Mouse (Mus musculus): ENCODE data around the gene Mtmr1.
"Not testable (repeated sequence)": the region's sequence is repeated elsewhere in the genome, so short reads cannot be mapped to it uniquely, and the experiment has no call there.

The Mtmr1 gene

DNA sequence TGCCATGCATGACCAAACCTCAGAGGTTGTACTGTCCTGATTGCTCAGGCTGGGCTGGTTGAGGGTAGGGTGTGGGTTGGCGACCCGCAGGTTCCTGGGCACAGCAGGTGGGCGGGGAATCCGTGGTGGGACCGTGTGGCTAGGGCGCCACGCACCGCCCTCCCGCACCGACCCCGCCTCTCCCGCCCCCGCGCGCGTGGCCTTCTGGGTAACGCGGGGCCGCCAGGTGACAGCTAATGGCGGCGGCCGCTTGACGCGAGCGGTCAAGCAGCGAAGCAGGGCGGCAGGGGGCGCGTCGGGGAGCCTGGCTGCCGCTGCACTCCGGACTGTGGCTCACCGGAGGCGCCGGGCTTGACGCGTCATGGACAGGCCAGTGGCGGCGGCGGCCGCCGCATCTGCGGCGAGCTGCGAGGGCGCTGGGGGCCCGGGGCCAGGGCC is at the start of gene Mtmr1:
Gene Mtmr1 (plus strand): TSS at position 207 of the 438 bp plus-strand sequence.
- DNase-seq (ENCODE audit: low spot score in 2 of 2): peak; percentile 73 to 79

DNA sequence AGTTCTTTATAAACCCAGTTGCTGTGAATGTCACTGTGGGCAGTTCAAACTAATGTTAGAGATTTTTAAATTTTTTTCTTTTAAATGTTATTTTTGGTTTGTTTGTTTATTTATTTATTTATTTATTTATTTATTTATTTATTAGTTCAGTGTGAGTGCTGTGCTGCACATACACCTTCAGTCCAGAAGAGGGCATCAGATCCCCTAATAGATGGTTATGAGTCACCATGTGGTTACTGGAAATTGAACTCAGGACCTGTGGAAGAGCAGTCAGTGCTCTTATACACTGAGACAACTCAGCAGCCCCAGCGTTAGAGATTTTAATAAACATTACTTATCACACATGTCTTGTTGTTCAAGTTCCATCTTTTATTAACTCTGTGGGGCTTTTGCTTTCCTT is 12.5 kb upstream of the Mtmr1 start:
- DNase-seq (ENCODE audit: low spot score in 2 of 2): no peak

DNA sequence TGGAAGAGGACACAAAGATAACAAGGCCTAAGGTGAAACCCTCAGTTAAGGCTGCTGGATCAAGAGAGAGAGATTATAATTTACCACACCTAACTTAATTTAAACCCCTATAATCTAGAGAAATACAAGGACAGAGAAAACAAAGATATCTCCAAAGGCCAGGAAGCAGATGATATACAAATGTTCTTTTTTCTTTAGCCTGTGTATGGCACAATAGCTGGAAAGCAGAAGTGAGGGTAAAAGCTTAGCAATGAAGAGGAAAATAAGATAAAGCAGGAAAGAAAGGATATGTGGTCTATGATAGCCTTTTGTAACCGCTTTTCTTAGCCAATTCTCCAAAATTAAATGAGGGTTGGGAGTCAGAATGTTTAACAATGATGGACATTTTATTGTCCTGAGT is 9.2 kb upstream of the Mtmr1 start:
- DNase-seq (ENCODE audit: low spot score in 2 of 2): no peak

DNA sequence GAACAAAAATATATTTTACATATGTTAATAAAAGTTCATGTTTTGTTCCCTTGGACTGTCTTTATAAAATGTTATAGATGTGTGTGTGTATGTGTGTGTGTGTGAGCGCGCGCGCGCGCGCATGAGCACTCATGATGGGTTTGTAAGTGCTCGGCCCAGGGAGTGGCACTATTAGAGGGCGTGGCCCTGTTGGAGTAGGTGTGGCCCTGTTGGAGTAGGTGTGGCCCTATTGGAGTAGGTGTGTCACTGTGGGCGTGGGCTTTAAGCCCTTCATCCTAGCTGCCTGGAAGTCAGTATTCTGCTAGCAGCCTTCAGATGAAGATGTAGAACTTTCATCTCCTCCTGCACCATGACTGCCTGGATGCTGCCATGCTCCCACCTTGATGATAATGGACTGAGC is 2.8 kb upstream of the Mtmr1 start:
- DNase-seq (ENCODE audit: low spot score in 2 of 2): not testable (repeated sequence)

DNA sequence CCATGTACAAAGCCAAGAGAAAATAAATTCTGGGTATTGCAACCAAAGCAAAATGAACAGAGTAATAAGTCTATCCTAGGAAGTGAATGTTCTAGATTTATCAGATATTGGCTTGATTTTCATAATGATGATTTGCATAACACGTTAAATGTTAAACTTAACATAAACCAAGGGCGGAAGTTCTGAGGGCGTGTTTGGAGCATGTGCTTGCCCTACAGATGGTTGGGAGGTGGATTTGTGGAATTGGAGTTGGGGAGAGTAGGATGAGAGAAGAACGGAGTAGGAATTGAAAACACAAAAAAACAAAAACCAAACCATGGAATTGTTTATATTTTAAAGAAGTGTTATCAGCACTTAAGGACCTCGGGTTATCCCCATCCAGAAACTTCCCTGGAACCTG is 498 bp upstream of the Mtmr1 start:
- no peak for DNase-seq (ENCODE audit: low spot score in 2 of 2)

DNA sequence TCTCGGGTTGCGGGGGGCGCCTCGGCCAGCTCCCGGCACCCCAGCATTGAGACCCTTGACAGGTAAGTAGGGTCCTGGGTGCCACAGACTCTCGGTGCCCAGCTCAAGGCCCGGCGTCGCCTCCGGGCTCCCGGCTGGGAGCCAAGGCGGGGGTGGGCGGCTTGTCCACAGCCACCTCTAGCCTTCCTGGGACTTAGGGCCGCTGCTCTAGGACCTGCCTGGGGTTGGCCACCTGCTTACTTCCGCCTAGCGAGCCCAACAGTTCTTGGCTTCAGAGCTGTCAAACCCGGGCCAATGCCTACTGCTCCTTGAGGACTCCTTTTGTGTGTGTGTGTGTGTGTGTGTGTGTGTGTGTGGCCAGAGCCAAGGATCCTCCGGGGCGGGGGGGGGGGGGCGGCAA is 451 bp downstream of the Mtmr1 start:
- peak in 1 of 2 experiments; percentile 20 for DNase-seq (ENCODE audit: low spot score in 2 of 2)

DNA sequence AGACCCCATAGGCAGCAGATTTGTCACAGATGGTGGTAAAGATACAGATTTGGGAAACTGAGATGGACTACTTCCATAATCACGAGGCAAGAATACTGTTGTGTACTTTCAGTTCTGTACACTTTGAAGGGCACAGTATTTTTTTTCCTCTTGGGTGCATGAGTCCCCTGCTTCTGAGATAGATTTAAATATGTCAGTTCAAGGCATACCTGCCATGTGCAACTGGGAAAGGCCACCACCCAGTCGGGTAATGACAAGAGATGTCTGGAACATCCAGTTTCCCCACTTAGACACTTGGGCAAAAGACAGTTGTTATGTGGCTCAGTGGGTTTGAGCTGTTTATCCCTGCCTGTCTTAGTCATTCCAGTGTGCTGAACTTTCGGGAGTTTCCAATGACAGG is 950 bp downstream of the Mtmr1 start:
- DNase-seq (ENCODE audit: low spot score in 2 of 2): no peak

DNA sequence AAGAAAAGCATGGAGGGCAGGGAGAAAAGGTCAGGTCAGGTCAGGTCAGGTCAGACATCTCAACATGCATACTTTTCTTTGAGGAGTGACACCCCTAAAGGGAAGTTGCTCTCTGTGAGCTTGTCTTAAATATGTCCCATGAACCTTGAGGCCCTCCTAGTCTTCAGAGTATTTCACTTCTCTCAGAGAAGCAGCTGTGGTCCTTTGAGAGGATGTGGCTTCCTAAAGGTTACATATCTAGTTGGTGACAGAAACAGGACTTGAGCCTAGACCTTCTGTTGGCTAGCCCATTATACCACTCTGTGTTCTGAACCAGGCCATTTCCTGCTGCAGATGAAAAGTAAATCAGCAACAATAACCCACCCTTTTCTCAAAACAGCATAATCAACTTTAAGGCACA is 2.4 kb downstream of the Mtmr1 start:
- no peak for DNase-seq (ENCODE audit: low spot score in 2 of 2)

DNA sequence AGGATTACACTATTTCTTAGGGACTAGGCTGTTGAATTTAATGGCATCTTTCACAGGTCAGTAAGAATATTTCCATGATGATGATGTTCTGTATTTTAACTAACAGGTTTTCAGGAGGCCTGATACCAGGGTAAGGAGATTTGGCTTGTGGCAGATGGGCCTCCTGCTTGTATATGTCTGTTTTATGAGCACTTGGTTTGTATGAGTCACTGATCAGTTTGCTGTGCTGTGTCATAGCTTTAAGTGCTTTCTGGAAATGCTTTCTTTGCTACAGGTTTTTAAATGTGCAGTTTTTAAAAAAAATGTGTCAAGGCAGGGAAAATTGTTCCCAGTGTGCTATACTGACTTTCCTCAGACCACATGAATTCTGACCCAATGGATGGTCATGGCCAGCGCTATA is 12.2 kb downstream of the Mtmr1 start:
- no peak for DNase-seq (ENCODE audit: low spot score in 2 of 2)

DNA sequence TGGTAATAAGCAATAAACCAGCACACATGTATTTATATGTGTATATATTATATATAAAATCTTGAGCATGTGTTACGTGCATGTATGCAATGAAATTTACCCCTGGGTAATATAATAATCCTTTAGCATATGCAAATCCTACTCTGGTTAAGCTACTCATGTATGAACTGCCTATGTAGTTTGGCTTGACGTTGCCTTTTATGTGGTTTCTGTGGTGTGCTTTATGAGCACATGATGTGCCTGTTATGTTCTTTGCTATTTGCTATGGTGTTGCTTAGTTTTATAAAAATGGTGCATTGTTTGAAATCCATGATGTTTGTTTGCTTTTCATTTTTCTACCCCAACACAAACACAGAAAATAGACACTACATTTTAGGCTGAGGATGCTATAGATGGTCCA is 13.9 kb downstream of the Mtmr1 start:
- no peak for DNase-seq (ENCODE audit: low spot score in 2 of 2)

DNA sequence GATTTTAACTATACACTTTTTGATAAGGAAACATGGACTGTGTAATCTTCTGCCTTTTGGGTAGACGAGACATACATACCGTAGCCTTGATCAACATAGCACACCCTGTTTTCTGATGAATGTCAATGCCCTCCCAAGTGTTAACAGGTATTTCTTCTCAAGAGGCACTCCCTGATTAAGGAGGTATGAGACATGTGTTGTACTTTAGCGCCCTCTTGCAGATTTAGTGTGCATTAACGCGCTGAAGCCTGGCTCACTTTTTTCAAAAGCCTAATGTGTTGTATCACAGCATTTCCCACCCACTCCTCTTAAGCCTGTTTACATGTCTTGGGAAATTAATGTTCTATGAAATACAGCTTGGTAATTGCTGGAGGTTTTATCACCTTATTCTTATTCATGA is 17.0 kb downstream of the Mtmr1 start:
- DNase-seq (ENCODE audit: low spot score in 2 of 2): peak in 1 of 2 experiments; percentile 19

DNA sequence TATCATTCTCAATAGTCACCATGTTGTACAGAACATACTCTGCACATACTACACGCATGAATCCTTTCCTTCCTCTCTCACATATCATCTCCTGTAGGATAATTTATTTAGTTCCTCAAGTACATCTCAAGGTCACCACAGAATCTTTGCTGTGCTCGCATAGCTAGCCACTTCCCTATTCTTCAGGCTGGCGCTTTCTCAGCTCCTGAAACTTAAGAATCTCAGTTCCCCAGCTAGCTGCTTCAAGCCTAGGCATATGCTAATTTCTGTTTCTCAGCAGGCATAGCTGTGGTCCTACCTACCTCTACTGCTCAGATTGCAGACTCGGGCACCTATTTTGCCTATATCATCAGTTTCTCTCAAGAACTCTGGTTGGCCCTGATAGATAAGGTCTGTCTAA is 31.8 kb downstream of the Mtmr1 start:
- DNase-seq (ENCODE audit: low spot score in 2 of 2): no peak

DNA sequence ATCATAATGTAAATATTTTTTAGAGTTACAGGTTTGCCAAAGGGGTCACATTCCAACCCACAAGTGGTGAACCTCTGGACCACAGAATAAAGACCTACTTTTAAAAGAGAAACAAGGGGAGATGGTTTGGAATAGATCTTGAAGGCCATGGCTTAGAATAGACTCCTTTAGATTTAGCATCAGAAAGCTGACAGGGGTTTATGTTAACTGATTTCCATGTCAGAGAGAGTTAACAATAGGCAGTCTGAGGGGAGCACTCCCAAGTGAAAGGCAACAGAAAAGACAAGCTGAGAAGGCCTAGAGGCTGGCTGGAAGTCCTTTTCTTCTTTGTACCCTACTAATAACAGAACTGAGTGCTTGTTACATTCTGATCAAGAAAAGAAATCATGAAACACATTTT is 41.7 kb downstream of the Mtmr1 start:
- no peak for DNase-seq (ENCODE audit: low spot score in 2 of 2)

DNA sequence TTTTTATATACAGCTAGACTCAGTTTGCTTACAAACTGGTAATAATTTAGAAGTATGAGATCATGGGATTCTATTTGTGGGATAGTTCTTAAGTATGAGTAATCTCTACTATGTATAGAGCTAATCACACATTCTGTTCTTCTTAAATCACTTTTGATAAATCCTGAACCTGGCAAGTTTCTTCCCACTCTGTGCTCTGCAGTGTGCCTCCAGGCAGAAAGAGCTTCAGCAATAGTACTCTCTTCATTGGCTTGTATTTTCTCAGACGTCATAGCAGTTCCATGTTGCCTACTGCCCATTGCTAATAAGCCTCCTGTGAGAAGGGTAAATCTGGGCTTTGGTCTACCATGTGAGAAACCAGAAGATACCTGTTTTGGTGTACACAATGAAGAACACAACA is 43.8 kb downstream of the Mtmr1 start:
- DNase-seq (ENCODE audit: low spot score in 2 of 2): no peak

DNA sequence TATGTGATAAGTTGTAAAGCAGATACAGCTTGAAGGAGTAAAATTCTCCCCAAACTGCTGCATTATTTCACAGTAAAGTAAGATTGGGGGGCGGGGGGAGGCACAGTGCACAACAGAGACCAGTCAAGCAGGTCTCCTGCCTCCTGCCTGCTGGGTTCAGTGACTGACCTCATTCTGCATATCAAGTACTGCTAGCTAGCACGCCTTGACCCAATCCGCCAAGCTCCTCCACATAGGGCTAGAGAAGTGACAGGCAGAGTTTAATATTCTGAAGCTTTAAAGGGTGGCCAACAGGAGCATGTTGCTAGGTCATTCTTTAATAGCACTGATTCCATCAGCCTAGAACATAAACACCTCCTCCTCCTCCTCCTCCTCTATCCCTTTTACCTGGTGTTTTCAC is 48.2 kb downstream of the Mtmr1 start:
- no peak for DNase-seq (ENCODE audit: low spot score in 2 of 2)

DNA sequence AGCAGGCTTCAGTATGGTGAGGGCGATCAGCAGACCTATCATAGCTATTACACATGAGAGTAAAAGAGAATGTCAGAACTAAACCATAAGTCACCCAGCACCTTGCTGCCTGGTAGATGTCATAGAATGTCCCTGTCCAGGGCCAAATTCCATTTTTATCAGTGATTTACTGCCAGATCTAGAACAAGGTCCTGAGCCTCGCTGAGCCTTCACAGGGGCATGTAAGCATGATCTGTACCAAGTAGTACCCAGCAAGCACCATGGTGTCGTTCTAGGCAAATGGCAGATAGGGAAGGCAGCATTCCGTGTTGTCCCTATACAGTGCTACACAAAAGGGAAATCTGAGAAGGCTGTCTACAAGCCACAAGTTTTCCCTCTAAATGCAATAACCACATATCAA is 49.1 kb downstream of the Mtmr1 start:
- DNase-seq (ENCODE audit: low spot score in 2 of 2): no peak

DNA sequence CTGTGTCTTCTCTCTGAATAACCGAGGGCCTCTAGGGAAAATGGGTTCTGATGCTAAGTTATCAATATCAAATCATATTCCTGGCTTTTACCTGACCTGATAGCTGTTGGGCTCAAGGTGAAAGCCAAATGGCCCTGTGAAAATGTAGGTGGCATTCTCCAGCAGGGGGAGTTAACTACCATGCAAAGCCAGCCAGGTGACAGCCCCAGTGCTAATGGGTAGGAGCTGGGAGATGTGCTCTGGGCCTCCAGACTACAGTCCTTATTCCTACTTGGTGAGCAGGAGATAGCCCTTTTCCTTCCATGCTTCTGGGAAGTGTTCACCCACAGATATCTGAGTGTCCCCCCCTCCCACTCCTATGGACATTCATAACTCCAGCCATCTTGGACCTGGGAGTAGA is 60.3 kb downstream of the Mtmr1 start:
- no peak for DNase-seq (ENCODE audit: low spot score in 2 of 2)

DNA sequence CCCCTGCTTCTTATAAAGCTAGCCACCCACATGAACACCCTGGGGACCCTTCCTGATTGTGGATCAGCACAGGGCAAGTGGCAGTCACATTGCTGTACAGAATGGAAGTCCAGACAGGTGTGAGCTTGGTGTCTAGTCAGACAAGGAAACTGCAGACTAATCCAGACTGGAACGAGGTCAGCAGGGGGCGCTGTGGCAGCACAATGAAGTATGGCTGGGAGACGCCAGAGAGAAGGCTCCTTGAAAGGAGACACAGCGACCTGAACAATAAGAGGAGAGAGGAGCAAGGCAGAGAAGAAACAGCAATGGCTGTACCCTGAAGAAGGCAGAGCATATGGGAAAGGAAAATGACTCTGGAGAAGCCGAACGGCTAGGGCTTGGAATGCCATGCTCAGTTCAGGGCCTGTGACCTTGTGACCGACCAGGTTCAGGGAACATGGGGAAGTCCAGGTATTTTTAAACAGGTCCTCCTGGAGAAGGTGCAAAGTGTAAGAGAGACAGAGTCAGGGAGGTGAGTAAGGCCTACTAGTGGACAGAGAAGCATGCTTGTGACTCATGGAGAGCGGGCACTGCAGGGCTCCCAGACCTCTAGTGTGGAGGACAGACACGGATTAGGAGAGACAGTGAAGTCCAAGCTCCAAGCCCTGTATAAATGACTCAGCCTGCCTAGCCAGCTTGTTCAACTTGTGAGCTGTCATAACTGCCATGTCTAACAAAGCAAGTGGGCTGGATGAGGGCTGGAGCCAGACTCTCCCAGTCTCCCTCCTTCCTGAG is 61.4 kb downstream of the Mtmr1 start:
- DNase-seq (ENCODE audit: low spot score in 2 of 2): peak; percentile 11 to 45

DNA sequence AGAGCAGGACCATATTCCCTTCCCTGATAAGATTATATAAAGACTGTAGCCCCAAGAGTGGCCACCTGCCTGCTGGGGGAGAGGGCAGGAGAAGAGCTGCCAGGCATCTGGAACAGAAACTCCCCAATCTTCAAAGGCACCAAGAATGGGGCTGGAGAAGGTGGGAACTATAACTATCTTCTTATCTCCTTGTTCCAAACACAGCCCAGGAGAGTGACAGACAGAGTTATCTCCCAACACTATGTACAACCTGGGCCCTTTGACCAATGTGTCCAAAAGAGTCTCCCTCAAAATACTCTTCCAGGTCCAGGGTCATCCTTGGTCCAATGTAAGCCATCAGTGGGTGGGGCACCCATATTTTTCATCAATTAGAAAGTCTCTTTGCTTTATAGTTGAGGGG is 62.9 kb downstream of the Mtmr1 start:
- DNase-seq (ENCODE audit: low spot score in 2 of 2): no peak

DNA sequence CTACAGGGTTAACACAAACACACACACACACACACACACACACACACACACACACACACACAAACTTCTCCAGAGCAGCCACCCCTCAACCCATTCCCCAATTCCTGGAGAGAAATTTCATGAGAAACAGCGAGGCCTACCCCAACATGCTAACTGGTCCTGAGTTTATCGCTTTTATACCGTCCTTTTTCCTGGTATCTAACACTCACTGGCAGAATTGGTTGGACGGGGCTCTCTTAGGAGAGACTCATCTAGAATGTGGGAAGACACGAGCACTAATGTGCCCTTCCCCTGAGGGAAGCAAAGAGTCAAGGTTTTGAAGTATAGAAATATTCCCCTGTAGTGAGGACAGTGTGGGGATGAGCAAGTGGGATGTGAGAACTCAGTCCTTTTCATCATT is 66.3 kb downstream of the Mtmr1 start:
- no peak for DNase-seq (ENCODE audit: low spot score in 2 of 2)

DNA sequence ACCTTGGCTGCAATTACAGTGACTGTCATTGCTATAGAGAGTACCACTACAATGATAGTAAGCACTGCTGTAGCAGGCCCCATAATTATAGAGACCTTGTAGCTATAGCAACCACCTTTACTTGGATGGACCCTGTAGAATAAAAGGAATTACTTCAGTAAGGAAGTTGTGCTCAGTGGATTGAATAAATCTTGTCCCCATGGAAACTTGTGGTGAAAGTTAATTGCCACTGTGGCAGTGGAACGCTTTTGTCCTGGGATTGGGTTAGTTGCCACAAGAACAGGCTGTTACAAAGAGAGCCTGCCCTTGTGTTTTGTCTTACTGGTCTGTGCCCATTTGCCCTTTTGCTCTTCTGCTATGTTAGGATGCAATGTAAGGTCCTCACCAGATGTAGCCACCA is 69.9 kb downstream of the Mtmr1 start:
- no peak for DNase-seq (ENCODE audit: low spot score in 2 of 2)

DNA sequence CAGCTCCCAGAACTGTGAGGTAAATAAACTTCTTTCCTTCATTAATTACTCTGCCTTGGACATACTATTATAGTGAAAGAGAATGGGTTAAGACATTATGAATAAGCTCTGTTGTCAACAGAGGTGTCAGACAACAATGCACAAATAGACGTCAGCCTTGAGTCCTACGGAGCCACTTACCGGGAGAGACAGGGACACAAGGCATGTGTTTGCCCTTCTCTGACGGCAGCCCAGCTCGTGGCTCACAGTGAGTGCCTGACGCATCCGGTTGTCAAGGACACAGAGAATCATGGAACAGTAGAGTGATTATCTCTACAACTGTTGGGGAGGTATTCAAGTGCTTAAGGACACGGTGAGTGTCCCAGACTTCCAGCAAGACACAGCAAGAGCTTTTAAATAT is 70.3 kb downstream of the Mtmr1 start:
- peak in 1 of 2 experiments; percentile 13 for DNase-seq (ENCODE audit: low spot score in 2 of 2)

DNA sequence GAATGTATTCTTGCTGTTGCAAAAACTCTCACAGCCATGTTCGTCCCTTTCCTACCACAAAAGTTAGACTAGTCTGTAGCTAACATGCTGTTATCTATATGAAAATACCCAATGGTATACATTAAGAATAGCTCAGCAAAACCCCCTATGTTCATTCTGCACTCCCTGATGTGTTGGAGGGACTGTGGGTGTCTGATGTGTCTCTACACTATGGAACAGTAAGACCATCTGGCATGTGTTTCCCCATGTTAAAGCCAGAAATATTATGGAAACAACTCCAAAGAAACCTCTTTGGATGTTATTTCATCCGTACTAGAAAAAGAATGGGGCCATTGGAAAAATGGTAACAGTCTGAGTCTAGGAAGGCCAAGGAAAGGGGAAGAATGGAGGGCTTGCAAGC is 71.0 kb downstream of the Mtmr1 start:
- no peak for DNase-seq (ENCODE audit: low spot score in 2 of 2)

DNA sequence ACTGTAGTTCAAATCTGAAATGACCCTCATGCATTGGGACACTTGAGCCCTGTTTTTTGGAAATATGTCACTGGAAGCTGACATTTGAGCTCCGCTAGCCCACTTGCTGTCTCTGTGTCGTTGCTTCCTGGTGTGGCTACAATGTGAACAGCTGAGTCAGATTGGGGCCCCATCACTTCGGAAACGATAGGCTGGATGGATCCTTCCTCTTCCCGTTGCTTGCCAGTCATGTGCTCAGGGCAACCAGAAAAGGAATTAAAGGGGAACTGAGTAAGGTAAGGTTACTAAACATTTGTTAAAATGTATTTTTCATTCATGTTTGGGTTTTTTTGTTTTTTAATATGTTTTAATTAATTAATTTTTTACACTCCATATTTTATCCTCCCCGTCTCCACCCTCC is 74.9 kb downstream of the Mtmr1 start:
- no peak for DNase-seq (ENCODE audit: low spot score in 2 of 2)
